In the genomic region with DNA sequence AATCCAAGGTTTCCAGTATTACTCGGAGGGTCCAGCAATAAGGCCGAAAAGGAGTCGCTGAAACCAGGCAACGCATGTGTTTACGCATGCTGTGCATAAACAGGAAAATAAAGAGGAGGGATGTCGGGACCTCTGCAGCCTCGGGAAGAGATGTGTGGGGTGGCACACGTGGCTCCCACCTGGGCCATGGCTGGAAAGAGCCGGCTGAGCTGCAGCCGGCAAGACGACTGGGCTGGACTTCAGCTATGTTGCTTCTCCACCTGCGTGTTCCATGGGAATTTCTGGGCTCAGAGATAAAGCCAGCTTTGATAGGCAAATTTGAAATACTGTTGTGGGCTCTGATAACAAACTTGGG, we compare ENCODE assay signal across 8 mouse cellular contexts. TPM values are rescaled to one million over a fixed set of nuclear protein-coding genes. Genes with fewer than 3 reads are reported as not detected.
A peak's percentile ranks its signal among the peaks of the same experiment; 100 is the strongest.
DNase-seq lines count a peak whose midpoint lies in the region; ATAC-seq and TF ChIP-seq lines count a peak whose summit lies in the region.
"Had no signal": no experiment of that assay in that cellular context is flagged by ENCODE, and none has a peak within 500 bp of the region (broad histone marks: within the 10 kb centered on the region; RNA-seq: fewer than 3 reads in every experiment).

No protein-coding gene starts in this region.

- no peak for ATAC-seq in kidney, embryonic 15.5 days (replicated peaks; ENCODE audit: low FRiP score)
- no peak for ATAC-seq in hindbrain, embryonic 13.5 days (ENCODE audit: low FRiP score)
- ATAC-seq in intestine, postnatal 0 days, result no peak
- ATAC-seq in neural tube, embryonic 13.5 days (ENCODE audit: low read depth), result no peak
- ATAC-seq in erythroid progenitor cell, adult 5-6 weeks (replicated peaks; ENCODE audit: low FRiP score, poor library complexity, severe bottlenecking), result no peak

- H3K36me3 ChIP-seq in kidney, embryonic 15.5 days, result no peaks in the 10 kb centered on the region
- H3K36me3 ChIP-seq in kidney, adult 2 months (ENCODE audit: control insufficient read depth, insufficient read depth, low read length), result no peaks in the 10 kb centered on the region
- H3K36me3 ChIP-seq in hindbrain, embryonic 13.5 days, result no peaks in the 10 kb centered on the region
- H3K36me3 ChIP-seq in intestine, postnatal 0 days (ENCODE audit: control insufficient read depth, insufficient read depth), result no peaks in the 10 kb centered on the region
- no peaks in the 10 kb centered on the region for H3K36me3 ChIP-seq in neural tube, embryonic 13.5 days

- no peak for TF ChIP-seq CTCF in kidney, adult 2 months (conservative IDR thresholded peaks at IDR 0.05; ENCODE audit: insufficient read depth, insufficient read length, low read depth, low read length)
- TF ChIP-seq CTCF in intestine, postnatal 0 days (IDR thresholded peaks at IDR 0.05; ENCODE audit: low read depth), result no peak

- peak overlapping the region; percentile 94; the same call in 1 of the 2 replicates for H3K4me2 ChIP-seq in kidney, embryonic 15.5 days
- H3K4me2 ChIP-seq in hindbrain, embryonic 13.5 days, result peak overlapping the region; percentile 86; the same call in 1 of the 2 replicates
- H3K4me2 ChIP-seq in intestine, postnatal 0 days (replicated peaks; ENCODE audit: low read depth), result peak overlapping the region; percentile 66
- H3K4me2 ChIP-seq in neural tube, embryonic 13.5 days, result peak overlapping the region; percentile 71

- no peak overlapping the region for H3K9ac ChIP-seq in kidney, embryonic 15.5 days
- H3K9ac ChIP-seq in hindbrain, embryonic 13.5 days, result no peak overlapping the region
- no peak overlapping the region for H3K9ac ChIP-seq in intestine, postnatal 0 days (ENCODE audit: low read depth, low read length)
- H3K9ac ChIP-seq in neural tube, embryonic 13.5 days, result no peak overlapping the region; the same call in 1 of the 2 replicates

- H3K4me3 ChIP-seq in kidney, embryonic 15.5 days (replicated peaks), result no peak overlapping the region
- no peak overlapping the region for H3K4me3 ChIP-seq in kidney, adult 2 months (ENCODE audit: insufficient read depth, low read depth, low read length)
- H3K4me3 ChIP-seq in hindbrain, embryonic 13.5 days, result 0 out of 2 replicates have a peak overlapping the region, but pooled peaks have one; percentile 54
- no peak overlapping the region for H3K4me3 ChIP-seq in intestine, postnatal 0 days (ENCODE audit: low read depth, low read length)
- H3K4me3 ChIP-seq in neural tube, embryonic 13.5 days, result no peak overlapping the region

- no peak overlapping the region for H3K27ac ChIP-seq in kidney, embryonic 15.5 days
- H3K27ac ChIP-seq in kidney, adult 2 months (ENCODE audit: insufficient read depth, low read depth, low read length), result no peak overlapping the region
- no peak overlapping the region for H3K27ac ChIP-seq in hindbrain, embryonic 13.5 days
- no peak overlapping the region for H3K27ac ChIP-seq in intestine, postnatal 0 days (ENCODE audit: low read depth, low read length)
- H3K27ac ChIP-seq in neural tube, embryonic 13.5 days (replicated peaks), result no peak overlapping the region

- H3K9me3 ChIP-seq in kidney, embryonic 15.5 days (replicated peaks), result no peaks in the 10 kb centered on the region
- no peaks in the 10 kb centered on the region for H3K9me3 ChIP-seq in hindbrain, embryonic 13.5 days
- H3K9me3 ChIP-seq in intestine, postnatal 0 days (ENCODE audit: control insufficient read depth), result no peaks in the 10 kb centered on the region
- H3K9me3 ChIP-seq in neural tube, embryonic 13.5 days, result no peaks in the 10 kb centered on the region

- intact Hi-C loops in left cerebral cortex, postnatal 25 days (cut with DNase I), result loop anchor here (5.0 kb wide), 1 partner anchor 75 kb away; no protein-coding TSS in a partner anchor

- 23% methylated on average over 12 of the region's 12 CpGs for WGBS in kidney, embryonic 15.5 days
- 30% methylated on average over 12 of the region's 12 CpGs for WGBS in kidney, adult 2 months
- WGBS in hindbrain, embryonic 13.5 days, result 24% methylated on average over 12 of the region's 12 CpGs
- 24% methylated on average over 12 of the region's 12 CpGs for WGBS in intestine, postnatal 0 days
- WGBS in neural tube, embryonic 13.5 days, result 29% methylated on average over 12 of the region's 12 CpGs

- no peak for DNase-seq in kidney, adult 2 months
- DNase-seq in left cerebral cortex, postnatal 25 days (ENCODE audit: low spot score in 2 of 2), result no peak
- DNase-seq: thymus, postnatal 36 days had no signal

- H3K27me3 ChIP-seq in kidney, embryonic 15.5 days, result peaks cover 68% of the 10 kb centered on the region
- H3K27me3 ChIP-seq in kidney, adult 2 months (replicated peaks; ENCODE audit: control insufficient read depth, insufficient read depth, low read length), result peaks cover 5% of the 10 kb centered on the region; the same call in 1 of the 2 replicates
- H3K27me3 ChIP-seq in hindbrain, embryonic 13.5 days, result peaks cover 78% of the 10 kb centered on the region
- peaks cover 27% of the 10 kb centered on the region; the same call in 1 of the 2 replicates for H3K27me3 ChIP-seq in intestine, postnatal 0 days (replicated peaks; ENCODE audit: control insufficient read depth, insufficient read depth, low read length)
- peaks cover 72% of the 10 kb centered on the region for H3K27me3 ChIP-seq in neural tube, embryonic 13.5 days

- TF ChIP-seq POLR2A in kidney, adult 2 months (IDR thresholded peaks at IDR 0.05; ENCODE audit: low read depth, low read length), result no peak

- H3K4me1 ChIP-seq in kidney, embryonic 15.5 days, result peaks cover 38% of the 10 kb centered on the region
- H3K4me1 ChIP-seq in kidney, adult 2 months (ENCODE audit: control insufficient read depth, insufficient read depth, low read length), result 0 out of 2 replicates have a peak, but pooled peaks cover 4% of the 10 kb centered on the region
- H3K4me1 ChIP-seq in hindbrain, embryonic 13.5 days (replicated peaks), result peaks cover 49% of the 10 kb centered on the region
- H3K4me1 ChIP-seq in intestine, postnatal 0 days (replicated peaks; ENCODE audit: control insufficient read depth, insufficient read depth, low read length), result no peaks in the 10 kb centered on the region
- H3K4me1 ChIP-seq in neural tube, embryonic 13.5 days (replicated peaks), result peaks cover 44% of the 10 kb centered on the region

RNA-seq across cellular contexts. Expression of a gene that starts 0.9 kb away (rescaled TPM):
- 2.5 and 2.6 TPM in 2 replicates for polyA plus RNA-seq in kidney, embryonic 15.5 days (2015; fragmentation: Nextera tagmentation; extraction: Ambion mirVana)
- 2.9 and 3.4 TPM in 2 replicates for polyA plus RNA-seq in kidney, adult 2 months (2012; rRNA removed)
- polyA plus RNA-seq in hindbrain, embryonic 13.5 days (2015; fragmentation: Nextera tagmentation; extraction: Ambion mirVana), result 1.7 and 1.8 TPM in 2 replicates
- 1.5 and 1.9 TPM in 2 replicates for polyA plus RNA-seq in intestine, postnatal 0 days (2015; fragmentation: Nextera tagmentation; extraction: Ambion mirVana)
- 1.7 and 1.8 TPM in 2 replicates for polyA plus RNA-seq in neural tube, embryonic 13.5 days (2015; fragmentation: Nextera tagmentation; extraction: Ambion mirVana)
- total RNA-seq in erythroid progenitor cell, adult 5-6 weeks (2015; ENCODE audit: low replicate concordance), result 2.5 and 3.8 TPM in 2 replicates
- total RNA-seq in erythroid progenitor cell, adult 5-6 weeks (2017; ENCODE audit: low replicate concordance), result 0.13 and 0.61 TPM in 2 replicates
- total RNA-seq in left cerebral cortex, postnatal 25 days (2021), result 10 to 100 TPM in 1 of 2 experiments, 1 to 10 TPM in 1; 8.5 to 14.3 TPM
